Mouse (Mus musculus): ENCODE data around the gene Ugt3a2. TPM values are rescaled to one million over a fixed set of nuclear protein-coding genes. Genes with fewer than 3 reads are reported as not detected.
A peak's percentile ranks its signal among the peaks of the same experiment; 100 is the strongest.

Ugt3a2 gene
- total and polyA plus RNA-seq, 3 experiments, result 0.06 TPM; not detected in 2

DNA sequence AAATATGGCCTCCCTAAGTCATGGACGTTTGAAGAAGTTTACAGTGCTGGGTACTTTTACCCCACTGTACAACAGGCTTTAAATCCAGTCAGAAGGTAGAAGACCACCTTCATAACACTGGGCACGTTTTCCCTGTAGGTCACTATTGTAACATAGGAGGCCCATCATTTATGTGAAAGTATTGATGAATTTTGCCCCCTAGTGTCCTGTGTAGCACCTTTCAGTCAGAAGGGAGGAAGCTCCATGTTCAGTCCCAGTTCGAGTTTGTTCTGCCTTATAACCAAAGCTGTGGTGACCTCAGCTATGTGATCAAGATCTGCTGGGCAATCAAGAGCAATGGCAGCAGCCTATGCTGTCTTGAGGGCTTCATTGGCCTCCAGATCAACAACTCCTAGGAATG is 13.4 kb downstream of the Ugt3a2 start:
- no peak for TF ChIP-seq POLR2A (IDR thresholded peaks at IDR 0.05; ENCODE audit: insufficient read depth, low read depth, low read length)
- no peak for TF ChIP-seq CTCF (IDR thresholded peaks at IDR 0.05)
- no peak for TF ChIP-seq EP300 (IDR thresholded peaks at IDR 0.05; ENCODE audit: insufficient read depth, low read depth, low read length)
- Histone ChIP-seq H3K9ac (ENCODE audit: low read depth, low read length) (no peak overlapping the region), H3K27ac (no peak overlapping the region), H3K27me3 (ENCODE audit: control insufficient read depth, insufficient read depth, low read length) (no peaks in the 10 kb centered on the region), H3K4me3 (no peak overlapping the region), H3K36me3 (ENCODE audit: control insufficient read depth, insufficient read depth, low read length) (no peaks in the 10 kb centered on the region), H3K79me2 (replicated peaks; ENCODE audit: control insufficient read depth, insufficient read depth, low read length) (no peaks in the 10 kb centered on the region), H3K4me1 (ENCODE audit: control insufficient read depth, insufficient read depth, low read length) (no peaks in the 10 kb centered on the region)
- WGBS, result 34% methylated on average over 3 of the region's 3 CpGs
- DNase-seq, result no peak
- intact Hi-C loops (cut with DNase I), result no loop called here

DNA sequence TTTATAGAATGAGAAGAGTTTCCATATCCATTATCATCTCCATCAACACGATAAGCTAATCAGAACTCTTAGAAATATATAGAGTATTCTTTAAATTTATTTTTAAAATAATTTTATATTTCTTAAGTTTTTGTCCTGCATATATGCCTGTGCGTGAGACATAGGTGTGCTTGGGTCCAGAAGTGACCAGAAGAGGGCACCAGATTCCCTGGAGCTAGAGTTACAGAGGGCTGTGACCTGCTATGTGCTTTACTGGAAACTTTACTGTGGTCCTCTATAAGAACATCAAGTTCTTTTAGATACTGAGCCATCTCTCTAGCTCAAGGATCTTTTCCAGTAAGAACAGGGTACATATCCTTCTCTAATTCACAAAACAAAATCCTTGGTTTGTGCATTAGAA is 27.5 kb downstream of the Ugt3a2 start:
- Histone ChIP-seq H3K79me2 (replicated peaks; ENCODE audit: control insufficient read depth, insufficient read depth, low read length) (no peaks in the 10 kb centered on the region), H3K27me3 (ENCODE audit: control insufficient read depth, insufficient read depth, low read length) (no peaks in the 10 kb centered on the region), H3K27ac (no peak overlapping the region), H3K4me1 (ENCODE audit: control insufficient read depth, insufficient read depth, low read length) (no peaks in the 10 kb centered on the region), H3K4me3 (no peak overlapping the region), H3K9ac (ENCODE audit: low read depth, low read length) (no peak overlapping the region), H3K36me3 (ENCODE audit: control insufficient read depth, insufficient read depth, low read length) (no peaks in the 10 kb centered on the region)
- intact Hi-C loops (cut with DNase I), result no loop called here
- TF ChIP-seq POLR2A (IDR thresholded peaks at IDR 0.05; ENCODE audit: insufficient read depth, low read depth, low read length) (no peak), CTCF (IDR thresholded peaks at IDR 0.05) (0 out of 2 replicates have a peak, but pooled peaks have one; percentile 6)
- DNase-seq, result no peak
- 60% methylated on average over 2 of the region's 2 CpGs for whole genome bisulfite sequencing

DNA sequence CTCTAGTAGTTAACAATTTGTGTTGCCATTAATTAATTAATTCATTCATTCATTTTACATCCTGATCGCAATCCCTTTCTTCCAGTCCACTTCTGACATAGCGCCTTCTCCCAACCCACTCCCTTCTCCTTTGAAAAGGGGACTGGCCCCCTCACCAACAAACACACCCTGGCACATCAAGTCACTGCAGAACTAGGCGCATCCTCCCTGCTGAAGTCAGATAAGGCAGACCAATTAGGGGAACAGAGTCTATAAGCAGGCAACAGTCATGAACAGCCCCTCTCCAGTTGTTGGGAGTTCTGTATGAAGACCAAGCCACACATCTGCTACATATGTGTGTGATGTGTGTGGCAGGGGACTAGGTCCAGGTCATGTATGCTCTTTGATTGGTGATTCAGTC is 33.4 kb downstream of the Ugt3a2 start:
- no peak for DNase-seq
- Histone ChIP-seq H3K4me3 (no peak overlapping the region), H3K36me3 (ENCODE audit: control insufficient read depth, insufficient read depth, low read length) (no peaks in the 10 kb centered on the region), H3K27ac (no peak overlapping the region), H3K27me3 (ENCODE audit: control insufficient read depth, insufficient read depth, low read length) (no peaks in the 10 kb centered on the region), H3K79me2 (replicated peaks; ENCODE audit: control insufficient read depth, insufficient read depth, low read length) (no peaks in the 10 kb centered on the region), H3K4me1 (ENCODE audit: control insufficient read depth, insufficient read depth, low read length) (no peaks in the 10 kb centered on the region), H3K9ac (ENCODE audit: low read depth, low read length) (no peak overlapping the region)
- intact Hi-C loops (cut with DNase I), result no loop called here
- no peak for TF ChIP-seq POLR2A (IDR thresholded peaks at IDR 0.05; ENCODE audit: insufficient read depth, low read depth, low read length)
- TF ChIP-seq CTCF (IDR thresholded peaks at IDR 0.05), result no peak
- no peak for TF ChIP-seq EP300 (IDR thresholded peaks at IDR 0.05; ENCODE audit: insufficient read depth, low read depth, low read length)
- 85% methylated on average over 3 of the region's 3 CpGs for WGBS

DNA sequence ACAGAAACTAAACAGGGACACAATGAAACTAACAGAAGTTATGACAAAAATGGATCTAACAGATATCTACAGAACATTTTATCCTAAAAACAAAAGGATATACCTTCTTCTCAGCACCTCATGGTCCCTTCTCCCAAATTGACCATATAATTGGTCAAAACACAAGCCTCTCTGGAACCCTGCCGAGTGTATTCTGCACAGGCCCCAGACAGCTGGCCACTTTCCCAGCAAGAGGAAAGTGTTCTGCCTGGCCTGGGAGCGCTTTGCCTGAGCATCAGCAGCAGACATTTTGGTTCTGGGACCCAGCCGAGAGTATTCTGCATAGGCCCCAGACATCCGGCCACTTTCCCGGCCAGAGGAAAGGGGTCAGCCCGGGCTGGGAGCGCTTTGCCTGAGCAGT is 40.9 kb downstream of the Ugt3a2 start:
- no peaks in the 10 kb centered on the region for H3K79me2 ChIP-seq (replicated peaks; ENCODE audit: control insufficient read depth, insufficient read depth, low read length)
- DNase-seq, result no peak
- no peaks in the 10 kb centered on the region for H3K4me1 ChIP-seq (ENCODE audit: control insufficient read depth, insufficient read depth, low read length)
- no peaks in the 10 kb centered on the region for H3K36me3 ChIP-seq (ENCODE audit: control insufficient read depth, insufficient read depth, low read length)
- WGBS, result 73% methylated on average over 7 of the region's 7 CpGs
- H3K4me3 ChIP-seq, result no peak overlapping the region
- no peak for TF ChIP-seq EP300 (IDR thresholded peaks at IDR 0.05; ENCODE audit: insufficient read depth, low read depth, low read length)
- TF ChIP-seq CTCF (IDR thresholded peaks at IDR 0.05), result no peak
- no peak for TF ChIP-seq POLR2A (IDR thresholded peaks at IDR 0.05; ENCODE audit: insufficient read depth, low read depth, low read length)
- intact Hi-C loops (cut with DNase I), result no loop called here
- H3K27me3 ChIP-seq (ENCODE audit: control insufficient read depth, insufficient read depth, low read length), result no peaks in the 10 kb centered on the region
- no peak overlapping the region for H3K27ac ChIP-seq
- H3K9ac ChIP-seq (ENCODE audit: low read depth, low read length), result no peak overlapping the region

DNA sequence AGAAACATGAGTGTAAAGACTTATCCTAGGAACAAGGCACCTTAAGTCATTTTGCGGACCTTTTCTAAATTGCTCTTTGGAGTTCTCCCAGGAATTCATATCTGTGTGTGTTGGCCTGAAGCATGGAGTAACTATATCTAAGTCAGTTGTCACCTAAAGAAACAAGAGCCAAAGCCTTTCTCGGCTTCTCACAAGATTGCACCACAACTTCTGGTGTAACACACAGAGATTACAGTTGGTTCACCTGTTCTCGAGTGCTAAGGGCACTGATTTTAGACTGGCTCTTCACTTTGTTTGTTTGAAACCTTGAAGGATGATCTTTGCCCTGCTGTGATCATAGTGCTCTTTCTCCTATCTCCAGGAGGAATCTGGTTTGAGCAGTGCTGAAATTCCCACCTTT is 74.1 kb downstream of the Ugt3a2 start:
- intact Hi-C loops (cut with DNase I), result no loop called here
- Histone ChIP-seq H3K4me3 (no peak overlapping the region), H3K9ac (ENCODE audit: low read depth, low read length) (no peak overlapping the region), H3K27me3 (ENCODE audit: control insufficient read depth, insufficient read depth, low read length) (no peaks in the 10 kb centered on the region), H3K79me2 (replicated peaks; ENCODE audit: control insufficient read depth, insufficient read depth, low read length) (no peaks in the 10 kb centered on the region), H3K36me3 (ENCODE audit: control insufficient read depth, insufficient read depth, low read length) (no peaks in the 10 kb centered on the region), H3K4me1 (ENCODE audit: control insufficient read depth, insufficient read depth, low read length) (no peaks in the 10 kb centered on the region), H3K27ac (no peak overlapping the region)
- no peak for TF ChIP-seq EP300 (IDR thresholded peaks at IDR 0.05; ENCODE audit: insufficient read depth, low read depth, low read length)
- DNase-seq, result no peak
- 79% methylated on average over 3 of the region's 3 CpGs for WGBS

Other genes with a start within 250 kb of the Ugt3a2 start
- gene Lmbrd2, start 195.0 kb upstream of the Ugt3a2 start, total RNA-seq (2021), result 10 to 100 TPM; 12.4 to 14.0 TPM
- 5.5 and 12.2 TPM in 2 replicates for gene Lmbrd2, start 195.0 kb upstream of the Ugt3a2 start, polyA plus RNA-seq (2012; rRNA removed)
- gene Skp2, start 180.1 kb upstream of the Ugt3a2 start, total RNA-seq (2021), result under 1 TPM; 0.50 to 0.73 TPM
- gene Skp2, start 180.1 kb upstream of the Ugt3a2 start, polyA plus RNA-seq (2012; rRNA removed), result 0.57 and 0.70 TPM in 2 replicates
- gene Ugt3a1, start 58.7 kb upstream of the Ugt3a2 start, total RNA-seq (2021), result not detected
- not detected in 2 replicates for gene Ugt3a1, start 58.7 kb upstream of the Ugt3a2 start, polyA plus RNA-seq (2012; rRNA removed)
- gene Capsl, start 100.5 kb downstream of the Ugt3a2 start, total RNA-seq (2021), result not detected
- 0.61 TPM in 1 of 2 replicates, not detected in the other for gene Capsl, start 100.5 kb downstream of the Ugt3a2 start, polyA plus RNA-seq (2012; rRNA removed)
- gene Il7r, start 194.6 kb downstream of the Ugt3a2 start, total RNA-seq (2021), result under 1 TPM; 0.57 to 0.68 TPM
- 0.59 and 0.68 TPM in 2 replicates for gene Il7r, start 194.6 kb downstream of the Ugt3a2 start, polyA plus RNA-seq (2012; rRNA removed)